Mouse (Mus musculus): ENCODE data around the gene Gm47995.
"Not testable (repeated sequence)": the region's sequence is repeated elsewhere in the genome, so short reads cannot be mapped to it uniquely, and the experiment has no call there.

Gm47995 gene

GRCm38 (mm10) chr1:151186879-151187424 is 11.3 kb upstream of the Gm47995 start:
- in situ Hi-C loops (cut with MboI) = not testable (repeated sequence)

DNA sequence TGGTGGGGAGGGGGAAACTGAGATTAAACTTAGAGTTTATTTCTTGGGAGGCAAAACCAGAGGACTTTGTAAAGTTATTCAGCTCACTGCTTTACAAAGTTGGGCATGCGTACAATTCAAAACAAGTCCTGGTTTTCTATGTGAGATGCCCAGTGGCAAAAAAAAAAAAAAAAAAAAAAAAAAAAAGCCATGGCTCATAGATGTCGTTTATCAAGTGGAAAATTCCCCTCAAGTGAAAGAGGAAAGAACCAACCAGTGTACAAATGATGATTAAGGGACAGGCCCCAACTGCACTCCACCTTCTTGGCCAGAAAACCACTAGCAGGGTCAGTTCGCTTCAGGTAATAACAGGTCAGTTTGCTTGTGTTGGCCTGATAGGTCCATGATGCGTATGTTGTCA is 9.8 kb upstream of the Gm47995 start:
- in situ Hi-C loops (cut with MboI) = no loop called here

DNA sequence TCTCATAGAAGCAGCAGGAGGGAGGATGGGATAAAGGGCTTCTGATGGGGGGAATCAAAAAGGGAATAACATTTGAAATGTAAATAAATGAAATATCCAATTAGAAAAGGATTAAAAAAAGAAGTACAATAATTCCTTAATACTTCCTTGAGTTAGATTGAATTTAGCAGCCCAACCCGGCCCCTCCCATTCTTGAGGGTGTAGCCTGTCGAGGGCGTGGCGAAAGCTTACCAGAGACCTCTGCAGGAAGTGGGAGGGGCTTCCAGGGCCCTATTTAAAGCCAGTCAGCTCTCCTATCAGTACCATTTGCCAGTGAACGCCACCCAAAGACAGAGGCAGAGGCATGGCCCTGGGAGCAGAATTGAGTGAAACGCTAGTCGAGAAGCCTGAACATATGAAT is 6.2 kb upstream of the Gm47995 start, which contains the start of gene Gm8947:
Gm8947 (plus strand) TSS at position 302 of the 400 bp plus-strand sequence.
- in situ Hi-C loops (cut with MboI) = not testable (repeated sequence)

DNA sequence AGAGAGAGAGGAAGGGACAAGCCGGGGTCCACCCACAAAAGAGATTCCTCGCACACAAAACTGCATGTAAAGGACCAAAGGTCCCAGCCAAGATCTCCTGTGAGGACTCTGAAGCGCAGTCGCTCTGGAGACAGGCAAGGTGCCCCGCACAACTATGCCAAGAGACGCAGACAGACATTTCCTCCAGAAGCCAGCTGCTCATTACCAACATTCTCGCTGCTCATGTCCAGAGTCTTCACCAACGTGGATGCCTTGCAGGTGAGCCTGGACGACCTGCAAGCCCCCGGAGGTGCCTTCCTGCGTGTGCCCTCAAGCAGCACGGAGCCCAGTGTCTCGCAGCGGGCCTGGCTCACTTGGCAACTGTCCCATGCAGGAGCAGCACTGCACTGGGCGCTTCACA is 5.5 kb upstream of the Gm47995 start:
- in situ Hi-C loops (cut with MboI) = not testable (repeated sequence)

- in situ Hi-C loops (cut with MboI) = not testable (repeated sequence)
Observed at GRCm38 (mm10) chr1:151195986-151196385, 2.3 kb upstream of the Gm47995 start.

GRCm38 (mm10) chr1:151196690-151197089 is 1.6 kb upstream of the Gm47995 start:
- in situ Hi-C loops (cut with MboI) = not testable (repeated sequence)

DNA sequence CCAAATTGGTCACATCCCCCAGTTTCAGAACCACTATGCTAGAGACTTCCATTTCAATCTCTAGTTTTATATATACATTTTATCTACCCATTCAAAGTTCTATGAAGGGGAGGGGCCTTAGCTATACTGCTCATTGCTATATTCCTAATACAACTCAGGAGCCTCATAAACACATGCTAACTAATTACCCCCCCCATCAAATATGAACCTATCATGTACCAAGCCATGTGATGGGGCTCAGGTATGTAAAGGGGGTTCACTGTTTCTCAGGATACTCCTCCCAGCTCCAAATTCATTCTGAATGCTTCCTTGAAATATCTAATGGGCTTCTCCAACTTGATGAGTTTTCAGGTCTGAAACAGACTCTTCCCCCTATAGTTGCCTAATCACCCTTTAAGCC is 2.4 kb downstream of the Gm47995 start:
- in situ Hi-C loops (cut with MboI) = not testable (repeated sequence)

- in situ Hi-C loops (cut with MboI) = not testable (repeated sequence)
Observed at GRCm38 (mm10) chr1:151202771-151203170, 4.5 kb downstream of the Gm47995 start.

GRCm38 (mm10) chr1:151203818-151204217 is 5.6 kb downstream of the Gm47995 start, which contains the start of gene 3110040M04Rik:
TSS of gene 3110040M04Rik (plus strand) at chr1:151204121.
- in situ Hi-C loops (cut with MboI) = not testable (repeated sequence)

- in situ Hi-C loops (cut with MboI) = not testable (repeated sequence)
Observed at GRCm38 (mm10) chr1:151208493-151208892, 10.2 kb downstream of the Gm47995 start.

GRCm38 (mm10) chr1:151208944-151209343 is 10.7 kb downstream of the Gm47995 start:
- in situ Hi-C loops (cut with MboI) = not testable (repeated sequence)

- in situ Hi-C loops (cut with MboI) = not testable (repeated sequence)
Observed at GRCm38 (mm10) chr1:151209824-151210355, 11.6 kb downstream of the Gm47995 start, which contains the start of gene Gm47996. TSS of gene Gm47996 (plus strand) at chr1:151210131.

DNA sequence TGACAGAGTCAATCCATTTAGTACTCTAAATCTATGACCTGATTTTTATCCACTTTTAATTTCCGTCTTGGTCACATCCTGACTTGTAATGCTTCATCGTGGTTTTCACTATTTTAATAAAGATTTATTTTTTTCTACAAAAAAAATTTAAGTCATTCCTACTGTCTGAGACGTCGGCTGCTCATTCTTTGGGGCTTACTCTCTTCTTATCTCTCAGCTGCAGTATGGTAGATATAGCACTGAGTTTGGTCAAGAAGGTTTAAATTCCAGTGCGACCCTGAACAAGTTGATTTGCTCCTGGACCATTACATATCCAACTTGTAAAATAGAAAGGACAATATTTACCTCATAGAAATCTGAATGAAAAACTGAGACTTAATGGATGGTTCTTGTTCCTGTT is 13.4 kb downstream of the Gm47995 start:
- in situ Hi-C loops (cut with MboI) = not testable (repeated sequence)

- in situ Hi-C loops (cut with MboI) = no loop called here
Observed at GRCm38 (mm10) chr1:151214862-151215261, 16.6 kb downstream of the Gm47995 start.

- in situ Hi-C loops (cut with MboI) = no loop called here
Observed at GRCm38 (mm10) chr1:151215985-151216384, 17.7 kb downstream of the Gm47995 start.

DNA sequence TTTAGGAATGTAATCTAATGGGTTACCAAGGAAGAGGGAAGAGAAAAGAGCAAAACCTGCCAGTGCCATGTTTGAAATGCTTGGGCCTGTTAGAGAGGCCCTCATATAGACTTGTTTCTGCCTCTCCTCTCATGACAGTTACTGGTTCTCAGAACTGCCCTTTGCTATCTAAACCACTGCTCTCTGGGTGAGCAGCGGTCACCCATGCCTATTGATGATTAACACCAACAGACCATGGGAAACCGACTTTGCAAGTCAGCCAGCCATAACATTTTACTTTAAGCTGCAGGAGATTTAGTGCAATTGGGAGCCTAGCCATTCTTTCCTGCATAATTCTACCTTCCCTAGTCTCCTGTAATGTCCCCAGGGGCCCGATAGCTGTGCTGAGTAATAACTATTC is 18.2 kb downstream of the Gm47995 start:
- in situ Hi-C loops (cut with MboI) = no loop called here

GRCm38 (mm10) chr1:151219045-151219444 is 20.8 kb downstream of the Gm47995 start:
- in situ Hi-C loops (cut with MboI) = no loop called here

DNA sequence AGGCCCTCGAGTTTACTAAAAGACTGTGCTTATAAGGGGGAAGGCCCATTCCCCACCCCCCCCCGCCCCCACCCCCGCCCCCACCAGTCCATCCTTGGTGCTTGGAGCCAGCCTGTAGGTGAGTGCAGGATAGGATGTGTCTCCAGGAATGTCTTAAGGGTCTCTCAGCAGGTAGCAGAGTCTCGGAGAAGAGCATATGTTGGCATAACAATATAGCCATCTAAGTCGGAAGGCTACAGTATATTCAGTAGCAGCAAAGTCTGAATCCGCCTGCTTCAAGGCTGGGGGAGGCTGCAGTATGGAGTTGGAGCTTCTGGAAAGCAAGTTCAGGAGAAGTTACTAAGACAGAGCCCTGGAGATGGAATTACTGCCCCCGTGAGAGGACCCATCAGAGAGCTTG is 21.9 kb downstream of the Gm47995 start:
- in situ Hi-C loops (cut with MboI) = no loop called here

DNA sequence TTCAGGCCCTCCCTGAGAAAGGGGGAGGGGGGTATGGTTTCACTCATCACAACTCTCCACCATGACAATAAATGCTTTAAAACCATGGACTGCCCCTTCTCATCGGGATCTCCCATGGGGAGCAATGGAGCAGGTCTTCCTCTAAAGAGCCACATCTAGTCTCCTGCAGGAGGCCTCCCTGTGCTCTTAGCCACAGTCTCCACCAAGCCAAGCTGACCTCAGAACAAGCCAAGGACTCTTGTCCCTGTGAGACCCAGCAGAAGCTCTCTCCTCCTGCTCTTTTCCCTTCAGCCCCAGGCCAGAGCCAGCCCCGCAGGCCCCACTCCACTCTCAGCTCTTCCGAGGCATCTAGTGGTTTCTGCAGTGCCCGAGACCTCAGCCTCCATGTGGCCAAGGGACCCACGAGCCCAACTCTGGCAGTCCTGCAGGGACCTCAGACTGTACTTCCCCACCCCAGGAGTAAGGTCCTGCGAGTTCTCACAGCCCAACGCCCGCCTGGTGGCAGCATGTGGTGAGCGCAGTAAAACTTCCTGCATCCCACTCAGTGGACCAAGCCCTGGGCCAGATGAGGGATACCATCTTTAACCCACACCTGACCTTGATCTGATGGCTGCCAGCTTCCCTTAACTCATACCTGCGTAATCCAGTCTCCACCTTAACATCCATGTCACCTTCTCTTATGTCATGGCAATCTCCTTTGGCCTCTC is 24.5 kb downstream of the Gm47995 start:
- in situ Hi-C loops (cut with MboI) = no loop called here

DNA sequence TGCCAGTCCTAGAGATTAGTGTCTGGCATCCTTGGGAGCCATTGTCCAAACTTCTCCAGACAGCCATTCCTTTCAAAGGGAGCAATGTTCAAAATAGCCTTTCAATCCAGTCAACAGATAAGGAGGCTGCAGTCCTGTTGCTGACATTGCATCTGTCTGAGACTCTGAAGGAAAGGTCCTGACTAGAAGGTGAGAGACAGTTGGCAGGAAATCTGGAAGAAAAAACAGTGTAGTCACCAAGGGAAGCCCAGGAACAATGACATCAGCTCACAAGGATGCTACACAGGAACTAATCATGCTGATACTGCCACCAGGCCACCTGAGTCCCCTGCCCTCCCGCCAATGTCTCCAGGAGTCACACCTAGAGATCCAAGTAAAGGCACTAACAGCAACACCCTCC is 25.1 kb downstream of the Gm47995 start:
- in situ Hi-C loops (cut with MboI) = no loop called here

GRCm38 (mm10) chr1:151224536-151224935 is 26.3 kb downstream of the Gm47995 start:
- in situ Hi-C loops (cut with MboI) = no loop called here

DNA sequence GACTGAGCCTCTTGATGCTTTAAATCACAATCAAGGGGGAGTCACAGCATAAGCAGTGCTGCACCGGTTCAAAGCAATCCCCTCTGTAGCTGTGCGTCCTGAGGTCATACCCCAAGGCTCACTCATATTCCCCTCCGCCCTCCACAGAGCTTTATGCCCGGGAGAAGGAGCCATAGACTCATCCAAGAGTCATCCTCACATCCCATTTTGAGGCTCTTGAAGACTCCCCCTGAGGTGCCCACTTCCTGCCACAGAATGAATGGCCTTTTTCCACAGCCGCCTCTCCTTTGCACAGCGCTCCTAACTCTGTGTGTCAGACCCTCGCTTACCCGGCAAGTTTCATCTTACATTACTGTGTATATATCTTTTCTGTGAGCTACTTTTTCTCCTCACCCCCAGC is 29.3 kb downstream of the Gm47995 start:
- in situ Hi-C loops (cut with MboI) = no loop called here

DNA sequence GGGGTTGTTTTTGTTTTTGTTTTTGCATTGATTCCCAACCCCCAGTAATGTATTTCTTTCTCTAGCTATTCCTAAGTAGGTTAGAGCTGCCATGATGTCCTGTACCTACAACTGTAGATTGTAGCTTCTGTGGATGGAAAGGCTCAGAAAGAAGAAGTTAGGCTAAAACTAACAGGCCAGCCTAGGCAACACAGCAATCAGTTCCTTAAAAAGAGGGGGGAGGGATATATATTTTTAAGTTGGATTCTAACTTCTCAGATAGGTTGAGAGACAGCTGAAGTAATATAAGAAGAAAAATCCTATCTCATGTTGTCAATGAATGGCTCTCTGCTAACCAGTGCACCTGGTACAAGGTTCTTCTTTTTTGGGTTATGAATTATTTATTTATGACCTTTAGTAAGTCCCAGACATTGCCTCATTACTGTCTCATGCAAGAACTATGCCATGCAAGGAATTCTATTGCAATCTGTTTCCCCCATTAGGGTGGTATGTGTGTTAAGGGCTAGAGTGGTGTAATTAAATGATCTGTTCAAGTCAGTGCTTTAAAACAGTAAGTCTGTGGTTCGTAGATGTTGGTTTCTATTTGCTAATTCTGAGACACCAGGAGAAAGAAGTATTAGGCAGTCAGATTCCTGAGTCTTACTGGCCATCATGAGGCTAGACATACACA is 30.2 kb downstream of the Gm47995 start:
- in situ Hi-C loops (cut with MboI) = no loop called here

Measured in mature B cell (primary cell).